Mouse (Mus musculus) left cerebral cortex, adult 6 months (tissue): ENCODE data around the gene Elk1. TPM values are rescaled to one million over a fixed set of nuclear protein-coding genes. Genes with fewer than 3 reads are reported as not detected.

Experiments
- long read RNA-seq, 2 experiments: library from polyadenylated mRNA; unstranded; transcript quantifications; one replicate each; pipeline ENCODE4 v2.0.0; 2019 to 2020
- polyA plus RNA-seq: library from polyadenylated mRNA; unstranded; fragments of <200 nt; fragmentation: Nextera tagmentation; gene quantifications from 2 replicates; pipeline ENCODE4 v1.2.3, GENCODE M21; 2021

The Elk1 gene
- polyA plus RNA-seq = 25.7 and 39.8 TPM in 2 replicates
- long read RNA-seq, experiment 1, transcript Elk1-201 (6 exons, 3,548 nt) = major isoform, 180 of 205 reads
- long read RNA-seq, experiment 1, partial matches to known transcripts = 9 of 205 reads
- long read RNA-seq, experiment 1, other reads (novel, unspliced or antisense) = 15 of 205 reads
- long read RNA-seq, experiment 2, transcript Elk1-201 (6 exons, 3,548 nt) = major isoform, 10 of 20 reads
- long read RNA-seq, experiment 2, partial matches to known transcripts = 7 of 20 reads
- long read RNA-seq, experiment 2, other reads (novel, unspliced or antisense) = 2 of 20 reads

DNA sequence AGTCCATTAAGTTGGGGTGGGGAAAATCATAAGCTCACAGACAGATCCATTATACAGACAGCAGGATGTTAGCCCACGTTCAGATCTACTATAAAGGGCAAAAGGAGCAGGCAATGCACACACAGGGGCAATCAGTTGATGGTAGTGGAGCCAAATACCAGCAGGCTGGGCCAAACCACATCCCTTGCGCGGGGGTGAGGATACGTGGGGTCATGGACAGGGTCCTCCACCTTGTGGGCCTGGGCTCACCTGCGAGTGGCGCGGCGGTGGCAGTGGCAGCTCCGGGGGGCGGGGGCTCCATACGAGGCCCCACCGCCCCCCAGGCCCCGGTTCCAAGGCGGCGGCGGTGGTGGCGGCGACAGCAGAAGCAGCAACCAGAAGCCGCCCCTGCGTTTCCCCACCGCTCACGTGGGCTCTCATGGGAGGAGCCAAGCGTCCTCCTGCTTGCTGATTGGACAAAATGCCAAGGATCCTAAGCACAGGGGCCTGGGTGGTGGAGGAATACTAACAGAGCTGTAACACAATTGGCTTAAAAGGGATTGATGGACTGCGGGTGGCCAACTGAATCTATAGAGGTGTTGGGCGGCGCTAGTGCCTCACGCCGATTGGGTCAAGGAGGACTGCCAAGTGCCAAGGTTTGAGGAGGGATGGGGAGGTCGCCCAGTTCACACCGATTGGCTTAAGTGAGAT lies at the start of gene Elk1:
Gene Elk1, minus strand, starts transcription at position 418 of the 690 bp plus-strand sequence.

GRCm38 (mm10) chrX:20961477-20962378 lies 11.3 kb upstream of the Elk1 start, which contains the start of gene Uxt:
Gene Uxt (minus strand): TSS chrX:20962017.

GRCm38 (mm10) chrX:20931364-20931763 lies 19.0 kb downstream of the Elk1 start, which contains the start of gene Cfp:
Gene Cfp (minus strand): TSS chrX:20931555.

GRCm38 (mm10) chrX:20920844-20921364 lies 29.5 kb downstream of the Elk1 start, which contains the start of gene Syn1:
Gene Syn1 (minus strand): TSS chrX:20921004.

Other genes with a start within 250 kb of the Elk1 start
- gene Usp11, start 246.7 kb downstream of the Elk1 start, polyA plus RNA-seq = 25.3 and 35.6 TPM in 2 replicates
- 153 and 212 TPM in 2 replicates for gene Araf, start 152.8 kb downstream of the Elk1 start, polyA plus RNA-seq
- gene Timp1, start 80.4 kb downstream of the Elk1 start, polyA plus RNA-seq = 0.74 and 0.92 TPM in 2 replicates
- gene Syn1, start 29.6 kb downstream of the Elk1 start, polyA plus RNA-seq = 79.1 and 178 TPM in 2 replicates
- gene Cfp, start 19.1 kb downstream of the Elk1 start, polyA plus RNA-seq = 1.1 and 1.2 TPM in 2 replicates
- gene Uxt, start 11.4 kb upstream of the Elk1 start, polyA plus RNA-seq = 18.1 and 23.1 TPM in 2 replicates
- 2.4 and 2.5 TPM in 2 replicates for gene Zfp182, start 111.7 kb upstream of the Elk1 start, polyA plus RNA-seq
- gene Spaca5, start 117.8 kb upstream of the Elk1 start, polyA plus RNA-seq = not detected in 2 replicates
- 0.82 and 1.7 TPM in 2 replicates for gene Zfp300, start 138.9 kb upstream of the Elk1 start, polyA plus RNA-seq
- gene Ssxa1, start 165.2 kb upstream of the Elk1 start, polyA plus RNA-seq = not detected in 2 replicates
- not detected in 2 replicates for gene Gm21876, start 225.0 kb upstream of the Elk1 start, polyA plus RNA-seq